ENCODE assay signal across 39 mouse cellular contexts in the genomic region with DNA sequence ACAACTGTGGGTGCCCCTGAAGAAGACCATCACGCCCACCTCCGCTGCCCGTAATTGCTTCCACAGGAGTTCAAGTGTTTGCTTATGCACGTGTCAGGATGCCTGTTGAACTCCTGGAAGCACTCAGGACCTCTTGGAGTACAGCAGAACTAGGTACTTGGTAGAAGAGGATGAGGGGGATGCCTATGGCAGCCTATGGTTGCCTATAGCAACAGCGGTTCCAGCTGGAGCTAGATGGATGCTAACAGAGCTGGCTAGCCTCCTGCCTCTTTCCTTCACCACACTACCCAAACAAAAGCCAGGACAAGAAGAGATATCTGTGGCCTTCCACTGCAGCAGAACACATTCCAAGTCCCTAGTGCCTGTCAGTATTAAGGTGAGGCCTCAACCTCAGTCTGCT. TPM values are rescaled to one million over a fixed set of nuclear protein-coding genes. Genes with fewer than 3 reads are reported as not detected.
DNase-seq lines count a peak whose midpoint lies in the region; ATAC-seq and TF ChIP-seq lines count a peak whose summit lies in the region.
"Had no signal": no experiment of that assay in that cellular context is flagged by ENCODE, and none has a peak within 500 bp of the region (broad histone marks: within the 10 kb centered on the region; RNA-seq: fewer than 3 reads in every experiment).

No protein-coding gene starts in this region.

- H3K9ac ChIP-seq in ES-E14 (ENCODE audit: insufficient read depth, low read depth, low read length, poor library complexity, severe bottlenecking): no peak overlapping the region
- H3K9ac ChIP-seq in hindbrain, embryonic 14.5 days: no peak overlapping the region
- H3K9ac ChIP-seq: forebrain, postnatal 0 days; heart, embryonic 13.5 days; hindbrain, embryonic 15.5 days had no signal

- ATAC-seq in hindbrain, embryonic 14.5 days (ENCODE audit: low FRiP score): no peak
- ATAC-seq: forebrain, embryonic 14.5 days; forebrain, postnatal 0 days; intestine, postnatal 0 days had no signal

- no peaks in the 10 kb centered on the region; the same call in 1 of the 2 replicates for H3K27me3 ChIP-seq in hindbrain, embryonic 14.5 days (ENCODE audit: control insufficient read depth, insufficient read depth, low read length)
- H3K27me3 ChIP-seq: CH12.LX; hindbrain, embryonic 15.5 days had no signal

- no peak overlapping the region for H3K4me2 ChIP-seq in hindbrain, embryonic 14.5 days (replicated peaks)
- H3K4me2 ChIP-seq: heart, embryonic 13.5 days; hindbrain, embryonic 15.5 days had no signal

- intact Hi-C loops in left cerebral cortex, postnatal 25 days (cut with DNase I): loop anchor here (2.0 to 10.0 kb wide), 2 partner anchors 117 to 1597 kb away; no protein-coding TSS in a partner anchor
- intact Hi-C loops in left cerebral cortex, postnatal 10 days (cut with DNase I): loop anchor here (5.0 kb wide), 5 partner anchors 50 to 1595 kb away; partner anchors contain the start of gene Necap1

- DNase-seq in left cerebral cortex, postnatal 25 days (ENCODE audit: low spot score in 2 of 2): peak; percentile 9 to 37
- DNase-seq in left cerebral cortex, postnatal 10 days (ENCODE audit: extremely low spot score in 1 of 2, low spot score in 2 of 2): no peak
- DNase-seq in right cerebral cortex, adult 2 months (ENCODE audit: low spot score in 2 of 2): peak; percentile 10 to 18
- no peak for DNase-seq in right cerebral cortex, adult 18-20 months
- no peak for DNase-seq in ES-E14 (ENCODE audit: low read depth, low spot score)
- peak; percentile 32 for DNase-seq in brain, adult 2 months (ENCODE audit: low read depth, low spot score)
- DNase-seq in thymus, postnatal 36 days: no peak
- no peak for DNase-seq in hindbrain, embryonic 14.5 days (ENCODE audit: low spot score)
- DNase-seq: adrenal gland, adult 2 months; adrenal gland, postnatal 14 days; B cell, adult 2 months; cerebellum, adult 11-12 months; cerebellum, adult 8-10 months; cerebellum, postnatal 10 days; cerebellum, postnatal 36 days; forebrain, postnatal 0 days; gastrocnemius, adult 2 months; gastrocnemius, postnatal 14 days; heart, adult 18-20 months; heart, postnatal 14 days; heart, postnatal 4 days had no signal

- H3K36me3 ChIP-seq in ES-E14 (ENCODE audit: control insufficient read depth, insufficient read depth, low read length, poor library complexity, severe bottlenecking): no peaks in the 10 kb centered on the region
- H3K36me3 ChIP-seq in hindbrain, embryonic 14.5 days (replicated peaks; ENCODE audit: control insufficient read depth, insufficient read depth): no peaks in the 10 kb centered on the region
- H3K36me3 ChIP-seq: forebrain, embryonic 10.5 days; heart, embryonic 10.5 days; heart, embryonic 13.5 days; hindbrain, embryonic 15.5 days had no signal

- H3K27ac ChIP-seq in ES-E14 (ENCODE audit: insufficient read depth, low read depth, low read length, poor library complexity, severe bottlenecking): no peak overlapping the region
- no peak overlapping the region for H3K27ac ChIP-seq in hindbrain, embryonic 14.5 days
- H3K27ac ChIP-seq: forebrain, embryonic 10.5 days; gastrocnemius, adult 2 months; heart, embryonic 10.5 days; heart, embryonic 13.5 days; hindbrain, embryonic 15.5 days had no signal

- no peaks in the 10 kb centered on the region for H3K9me3 ChIP-seq in ES-E14 (ENCODE audit: control insufficient read depth, insufficient read depth, low read depth, low read length)
- no peaks in the 10 kb centered on the region for H3K9me3 ChIP-seq in hindbrain, embryonic 14.5 days (ENCODE audit: control insufficient read depth, low read length)
- H3K9me3 ChIP-seq: forebrain, embryonic 10.5 days; heart, embryonic 10.5 days; heart, embryonic 13.5 days; hindbrain, embryonic 15.5 days had no signal

- H3K4me3 ChIP-seq in ES-E14 (ENCODE audit: insufficient read depth in 1 of 2, low read depth in 1 of 2, low read length in 2 of 2, poor library complexity in 1 of 2, severe bottlenecking in 1 of 2): peak overlapping the region; percentile 4 to 26; a peak in 2 of 4 replicates
- no peak overlapping the region for H3K4me3 ChIP-seq in hindbrain, embryonic 14.5 days (replicated peaks; ENCODE audit: low read length)
- H3K4me3 ChIP-seq: forebrain, embryonic 10.5 days; gastrocnemius, adult 2 months; heart, embryonic 10.5 days; heart, embryonic 13.5 days; hindbrain, embryonic 15.5 days had no signal

- H3K4me1 ChIP-seq in ES-E14 (ENCODE audit: control insufficient read depth in 2 of 2, insufficient read depth in 2 of 2, low read length in 2 of 2, poor library complexity in 1 of 2): peaks cover 9 to 30% of the 10 kb centered on the region in 2 experiments
- H3K4me1 ChIP-seq in hindbrain, embryonic 14.5 days (replicated peaks; ENCODE audit: control insufficient read depth, insufficient read depth, low read length): no peaks in the 10 kb centered on the region

- 69% methylated on average over 5 of the region's 5 CpGs for WGBS in hindbrain, embryonic 14.5 days

- in situ Hi-C loops in ES-E14 (cut with MboI; ENCODE audit: low sequenced_read_pairs in 2 of 2, unreplicated experiment in 2 of 2): loop anchor here in 1 of 2 experiments (10.0 kb wide), 1 partner anchor 117 kb away; no protein-coding TSS in a partner anchor

TF ChIP-seq in ES-E14, 5 proteins besides CTCF, POLR2A, EP300 and RAD21:
- no peak for TF ChIP-seq MAFK (IDR thresholded peaks at IDR 0.05; ENCODE audit: insufficient read depth, low read depth, low read length)
- no peak for TF ChIP-seq CHD2 (IDR thresholded peaks at IDR 0.05; ENCODE audit: low read depth, low read length)
- TF ChIP-seq ZNF384 (IDR thresholded peaks at IDR 0.05; ENCODE audit: low read depth, low read length): no peak
- TF ChIP-seq ZC3H11A (IDR thresholded peaks at IDR 0.05; ENCODE audit: borderline replicate concordance, low read depth, low read length): no peak
- no peak for TF ChIP-seq HCFC1 (IDR thresholded peaks at IDR 0.05; ENCODE audit: borderline replicate concordance, insufficient read depth, low read length)

RNA-seq across cellular contexts. Expression of gene Nanog, which starts 39.6 kb away (rescaled TPM):
- under 1 TPM in 1 of 2 experiments, not detected in 1; 0.16 TPM for total RNA-seq in left cerebral cortex, postnatal 25 days (2021)
- total RNA-seq in left cerebral cortex, postnatal 10 days (2021): not detected
- total RNA-seq in ES-E14 (2012; rRNA removed): 89.3 and 138 TPM in 2 replicates
- polyA plus RNA-seq in hindbrain, embryonic 14.5 days (2014; fragmentation: Nextera tagmentation; extraction: Ambion mirVana): 0.09 TPM in 1 of 2 replicates, not detected in the other
- total RNA-seq: adrenal gland, adult 2 months; adrenal gland, postnatal 14 days; adrenal gland, postnatal 4 days; CH12.LX; forebrain, postnatal 0 days; gastrocnemius, adult 2 months; gastrocnemius, postnatal 14 days; gastrocnemius, postnatal 4 days; heart, adult 18-20 months; heart, postnatal 14 days; MEL had no signal
- polyA plus RNA-seq: adrenal gland, adult 2 months had no signal

RNA-seq across cellular contexts. Expression of gene Dppa3, which starts 41.5 kb away (rescaled TPM):
- total RNA-seq in left cerebral cortex, postnatal 25 days (2021): not detected
- total RNA-seq in left cerebral cortex, postnatal 10 days (2021): not detected
- 19.2 and 19.6 TPM in 2 replicates for total RNA-seq in ES-E14 (2012; rRNA removed)
- not detected in 2 replicates for polyA plus RNA-seq in hindbrain, embryonic 14.5 days (2014; fragmentation: Nextera tagmentation; extraction: Ambion mirVana)
- total RNA-seq: adrenal gland, adult 2 months; adrenal gland, postnatal 14 days; adrenal gland, postnatal 4 days; CH12.LX; forebrain, postnatal 0 days; gastrocnemius, adult 2 months; gastrocnemius, postnatal 14 days; gastrocnemius, postnatal 4 days; heart, adult 18-20 months; heart, postnatal 14 days; heart, postnatal 4 days; MEL had no signal
- polyA plus RNA-seq: adrenal gland, adult 2 months; brain, embryonic 14.5 days; cortical plate, adult 2 months; embryonic facial prominence, embryonic 11.5 days; embryonic facial prominence, embryonic 14.5 days; forebrain, embryonic 10.5 days; forebrain, embryonic 14.5 days; forebrain, postnatal 0 days; frontal cortex, adult 2 months; heart, embryonic 10.5 days; heart, embryonic 13.5 days; heart, embryonic 16.5 days; hindbrain, embryonic 11.5 days; hindbrain, embryonic 15.5 days; intestine, embryonic 14.5 days; intestine, postnatal 0 days had no signal

RNA-seq across cellular contexts. Expression of gene Gdf3, which starts 57.8 kb away (rescaled TPM):
- total RNA-seq in left cerebral cortex, postnatal 25 days (2021): not detected
- not detected for total RNA-seq in left cerebral cortex, postnatal 10 days (2021)
- 155 and 219 TPM in 2 replicates for total RNA-seq in ES-E14 (2012; rRNA removed)
- polyA plus RNA-seq in hindbrain, embryonic 14.5 days (2014; fragmentation: Nextera tagmentation; extraction: Ambion mirVana): not detected in 2 replicates
- total RNA-seq: adrenal gland, adult 2 months; adrenal gland, postnatal 14 days; adrenal gland, postnatal 4 days; CH12.LX; forebrain, postnatal 0 days; gastrocnemius, adult 2 months; gastrocnemius, postnatal 14 days; gastrocnemius, postnatal 4 days; heart, adult 18-20 months; heart, postnatal 14 days; heart, postnatal 4 days had no signal
- polyA plus RNA-seq: brain, embryonic 14.5 days; cortical plate, adult 2 months; embryonic facial prominence, embryonic 11.5 days; embryonic facial prominence, embryonic 14.5 days; forebrain, embryonic 14.5 days; forebrain, postnatal 0 days; frontal cortex, adult 2 months had no signal

Comparison
In these comparisons a context has a peak if more than half of its experiments do, and no peak if none do; other contexts are left out.
1. DNase-seq: peak in left cerebral cortex, postnatal 25 days (2 of 2), right cerebral cortex, adult 2 months (2 of 2) and brain, adult 2 months (single experiment); none in left cerebral cortex, postnatal 10 days (0 of 2), right cerebral cortex, adult 18-20 months (single experiment), ES-E14 (single experiment), thymus, postnatal 36 days (0 of 2) and hindbrain, embryonic 14.5 days (single experiment).
2. RNA of gene Nanog, which starts 39.6 kb away (total RNA-seq): 89.3 to 138 TPM in ES-E14; 0.16 TPM in left cerebral cortex, postnatal 25 days and not detected in left cerebral cortex, postnatal 10 days; every median in the first group is over 10 times any median in the second.
3. RNA of gene Dppa3, which starts 41.5 kb away (total RNA-seq): 19.2 to 19.6 TPM in ES-E14; not detected in left cerebral cortex, postnatal 25 days and not detected in left cerebral cortex, postnatal 10 days; every median in the first group is over 10 times any median in the second.
4. RNA of gene Gdf3, which starts 57.8 kb away (total RNA-seq): 155 to 219 TPM in ES-E14; not detected in left cerebral cortex, postnatal 25 days and not detected in left cerebral cortex, postnatal 10 days; every median in the first group is over 100 times any median in the second.